Mouse (Mus musculus) brain, embryonic 18.5 days (tissue): ENCODE measurements at regions not wholly inside any gene's neighbourhood (a gene's known extent, or its start where the extent isn't known, plus 50 kb on each side); places are given as distances from the start of the nearest gene placed in this dataset.
"Not testable (repeated sequence)": the region's sequence is repeated elsewhere in the genome, so short reads cannot be mapped to it uniquely, and the experiment has no call there.

Experiments used
- DNase-seq: peaks from one replicate; pipeline ENCODE4 v3.0.0-alpha.2; 2012; ENCODE audit warnings: low read depth, low spot score

DNA sequence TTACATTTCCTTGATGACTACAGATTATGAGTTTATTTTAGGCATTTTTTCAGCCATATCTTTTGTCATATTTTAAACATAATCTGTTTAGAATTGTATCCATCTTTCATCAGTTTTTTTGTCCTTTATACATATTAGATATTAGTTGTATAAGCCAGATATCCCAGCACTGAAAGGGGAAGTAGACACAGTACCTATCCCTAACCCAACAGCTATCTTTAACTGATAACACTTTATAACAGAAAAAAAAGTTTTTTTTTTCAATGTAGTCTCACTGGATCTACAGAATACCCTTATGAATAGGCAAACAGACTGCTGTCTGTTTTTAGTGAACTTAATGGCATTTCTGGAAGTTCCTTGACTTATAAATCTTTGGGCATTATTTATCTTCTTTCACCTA lies 1152.1 kb upstream of the Fam98a start:
- DNase-seq, result no peak

DNA sequence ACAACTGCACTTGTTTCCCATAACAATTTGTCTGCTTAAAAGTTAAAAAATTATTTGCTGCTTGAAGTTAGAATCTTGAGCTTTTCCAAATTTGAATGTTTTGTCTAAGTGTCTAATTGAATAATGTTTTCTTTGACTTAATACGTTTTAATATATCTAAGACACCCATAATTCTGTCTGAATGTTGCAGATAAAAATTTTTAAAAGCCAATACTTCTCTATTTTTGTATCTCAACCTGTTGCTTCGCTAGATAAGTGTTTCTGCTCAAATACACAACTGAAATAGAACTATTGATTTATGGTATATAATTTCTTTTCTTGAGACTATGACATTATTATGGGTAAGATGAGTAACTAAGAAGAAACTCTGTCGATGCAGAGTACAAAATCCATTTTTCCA lies 1144.5 kb upstream of the Fam98a start:
- no peak for DNase-seq

DNA sequence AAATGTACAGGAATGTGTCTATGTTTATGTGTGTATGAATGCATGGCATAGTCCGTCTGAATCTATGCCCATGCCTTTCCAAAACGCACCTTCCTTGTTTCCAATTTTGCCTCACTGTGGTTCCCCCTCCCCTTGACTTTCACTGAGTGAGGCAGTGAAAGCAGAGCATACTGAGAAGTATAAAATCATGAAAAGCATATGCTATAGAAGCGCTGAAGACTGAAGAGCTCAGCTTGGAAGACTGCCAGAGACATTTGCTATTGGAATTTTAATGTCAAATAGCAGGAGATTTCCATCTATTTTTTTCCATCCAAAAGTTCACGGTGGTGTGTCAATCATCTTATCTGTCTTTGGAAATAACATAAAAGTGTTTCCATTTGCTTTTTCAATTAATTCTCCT lies 1106.3 kb upstream of the Fam98a start:
- peak; percentile 47 for DNase-seq

DNA sequence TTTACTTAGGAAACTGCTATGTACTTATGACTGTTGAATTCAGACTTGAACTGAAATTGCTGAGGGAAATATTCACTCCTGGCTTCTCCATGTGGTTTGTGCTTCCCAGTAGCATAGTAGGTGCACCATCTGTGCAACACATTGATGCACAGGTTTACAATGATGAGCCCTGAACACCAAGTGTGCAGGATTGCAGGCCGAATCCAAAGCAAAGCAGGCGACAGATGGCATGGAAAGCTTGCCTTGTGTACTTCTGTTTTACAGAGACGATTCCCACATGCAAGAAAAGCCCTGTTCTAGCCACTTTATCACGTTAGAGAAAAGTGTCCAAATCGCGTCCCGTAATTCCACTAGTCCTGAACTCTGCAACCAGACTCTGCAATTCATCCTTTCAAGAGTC lies 1074.2 kb upstream of the Fam98a start:
- DNase-seq, result no peak

DNA sequence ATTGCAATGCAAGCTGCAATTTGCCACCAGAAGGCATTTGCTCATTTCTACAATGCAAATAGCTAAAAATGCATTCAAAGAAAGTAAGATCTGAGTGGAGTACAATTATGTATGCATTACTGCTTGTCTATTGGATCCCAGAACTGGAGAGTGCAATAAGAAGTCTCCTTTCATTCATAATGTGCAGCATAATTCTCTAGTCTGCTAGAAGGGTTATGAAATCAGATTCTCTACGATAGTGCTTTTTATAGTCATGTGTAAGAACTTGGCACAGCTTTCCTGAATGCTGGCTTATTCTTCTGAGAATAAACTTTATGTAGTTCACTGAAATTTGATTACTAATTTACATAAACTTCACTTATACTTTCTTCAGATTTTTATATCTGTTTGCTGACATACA lies 1053.5 kb upstream of the Fam98a start:
- no peak for DNase-seq

DNA sequence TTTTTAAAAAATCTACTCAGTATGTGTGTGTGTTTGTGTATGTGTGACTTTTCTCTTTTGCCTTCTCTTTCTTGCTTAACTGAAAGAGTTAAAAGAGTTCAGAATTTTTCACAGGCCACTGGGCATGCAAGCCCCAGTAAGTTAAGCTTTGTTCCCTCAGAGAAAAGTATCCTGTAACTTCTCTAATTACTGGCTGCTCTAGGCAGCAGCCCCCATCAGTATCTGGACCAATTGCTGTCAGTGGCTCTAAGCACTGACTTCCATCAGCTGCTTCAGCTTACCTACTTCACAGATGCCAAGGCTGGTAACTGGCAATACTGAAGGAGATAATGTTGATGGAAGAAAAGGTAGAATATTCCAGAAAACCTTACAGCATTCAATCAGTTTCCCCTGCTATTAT lies 1026.6 kb upstream of the Fam98a start:
- DNase-seq, result no peak

DNA sequence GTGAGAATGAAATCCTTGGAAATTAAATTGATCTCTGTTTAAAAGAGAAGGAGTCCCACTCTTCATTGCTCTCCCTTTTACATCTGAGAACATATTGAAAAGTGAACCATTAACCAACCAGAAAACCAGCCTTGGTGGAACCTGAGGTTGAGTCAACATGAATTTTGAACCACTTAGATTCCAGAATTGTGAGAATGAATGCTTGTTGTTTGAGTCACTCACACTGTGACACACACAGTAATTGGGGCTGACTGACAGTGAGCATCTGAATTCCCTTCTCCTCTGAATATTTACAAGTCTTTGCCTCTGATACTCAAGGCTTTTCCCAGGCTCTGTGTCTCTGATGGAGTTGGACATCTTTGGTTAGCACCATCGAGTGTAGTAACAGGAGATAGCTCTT lies 1008.0 kb upstream of the Fam98a start:
- DNase-seq, result no peak

DNA sequence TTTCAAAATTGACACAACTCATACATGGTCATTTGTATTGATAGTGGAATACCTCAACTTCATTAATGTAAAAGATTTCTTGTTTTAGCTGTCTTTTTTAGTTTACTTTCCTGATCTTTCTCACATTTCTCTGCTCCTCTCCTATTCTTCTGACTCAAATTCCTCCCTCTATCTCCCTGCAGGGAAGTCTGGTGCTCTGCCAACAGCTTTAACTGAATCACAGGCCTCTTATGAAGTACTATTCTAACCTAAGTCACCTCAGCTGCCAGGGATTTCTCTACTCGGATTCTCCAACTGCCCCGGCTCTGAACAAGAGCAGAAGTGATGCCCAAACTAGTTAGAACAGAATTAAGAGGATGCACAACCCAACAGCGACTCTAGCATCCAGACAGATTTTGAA lies 993.8 kb upstream of the Fam98a start:
- DNase-seq, result no peak

DNA sequence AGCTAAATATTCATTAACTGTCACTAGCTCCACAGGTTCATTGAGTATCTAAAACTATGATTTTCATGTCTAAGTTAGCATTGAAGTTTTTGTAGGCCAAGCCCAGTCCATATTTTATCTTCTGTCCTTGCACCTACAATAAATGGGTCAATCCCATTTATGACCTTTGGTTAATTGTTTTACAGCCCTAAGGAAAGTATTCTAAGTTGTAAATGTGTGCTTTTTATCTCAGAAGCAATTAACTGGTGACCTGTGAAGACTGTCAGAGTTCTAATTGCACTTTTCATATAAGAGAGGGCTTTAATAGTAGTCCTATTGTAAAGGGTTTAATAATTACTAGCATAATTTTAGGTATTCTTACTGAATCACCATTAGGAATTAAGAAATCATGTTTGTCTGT lies 984.0 kb upstream of the Fam98a start:
- DNase-seq, result no peak

DNA sequence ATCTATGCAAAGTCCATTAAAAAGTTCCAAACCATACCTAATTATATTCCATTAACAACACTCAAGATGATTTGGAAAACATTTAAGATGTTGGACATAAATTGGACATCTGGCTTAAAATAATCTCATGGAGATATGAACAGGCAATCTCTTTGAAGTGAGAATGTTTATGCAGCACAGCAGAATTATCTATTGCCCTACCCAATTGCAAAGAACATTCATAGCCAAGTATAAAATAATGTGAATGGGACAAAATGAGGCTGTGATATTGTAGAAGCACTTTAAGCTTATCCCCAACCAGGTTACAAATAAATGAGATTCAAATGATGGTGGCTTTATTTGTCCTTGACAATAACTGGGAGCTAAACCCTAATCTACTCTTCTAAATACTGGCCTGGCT lies 950.0 kb upstream of the Fam98a start:
- no peak for DNase-seq

DNA sequence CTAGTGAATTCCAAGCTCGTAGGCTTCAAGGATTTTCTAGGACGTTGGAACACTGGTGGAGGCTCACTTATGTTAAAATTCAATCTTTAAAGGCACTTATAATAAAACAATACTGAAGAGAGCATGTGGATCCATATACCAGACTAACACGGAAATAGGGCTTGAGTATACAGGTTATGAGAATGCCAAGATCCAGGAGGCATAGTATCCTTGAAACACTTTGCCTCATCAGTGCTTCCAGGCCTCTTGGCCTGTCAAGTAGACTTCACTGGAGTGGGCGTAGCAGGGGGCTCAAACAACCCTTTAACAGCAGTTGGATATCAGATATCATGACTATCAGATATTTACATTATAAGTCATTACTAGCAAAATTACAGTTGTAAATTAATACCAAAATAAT lies 948.7 kb upstream of the Fam98a start:
- DNase-seq, result no peak

DNA sequence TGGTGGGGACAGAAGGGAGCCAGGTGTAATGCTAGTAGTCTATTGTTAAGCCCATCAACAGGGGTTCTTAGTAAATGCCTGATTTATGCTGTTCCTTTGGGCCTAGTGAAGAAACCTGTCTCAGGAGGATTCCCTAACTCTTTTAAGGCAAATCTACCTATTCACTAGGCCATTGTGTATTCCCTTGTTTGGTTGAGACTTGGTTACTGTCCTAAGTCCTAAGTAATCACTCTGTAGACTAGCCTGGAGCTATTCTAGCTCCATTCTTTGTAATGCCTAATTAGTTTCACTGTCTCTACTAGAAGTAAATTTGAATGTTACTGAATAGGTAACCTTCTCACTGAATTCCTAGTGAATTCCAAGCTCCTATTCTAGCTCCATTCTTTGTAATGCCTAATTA lies 948.2 kb upstream of the Fam98a start:
- not testable (repeated sequence) for DNase-seq

DNA sequence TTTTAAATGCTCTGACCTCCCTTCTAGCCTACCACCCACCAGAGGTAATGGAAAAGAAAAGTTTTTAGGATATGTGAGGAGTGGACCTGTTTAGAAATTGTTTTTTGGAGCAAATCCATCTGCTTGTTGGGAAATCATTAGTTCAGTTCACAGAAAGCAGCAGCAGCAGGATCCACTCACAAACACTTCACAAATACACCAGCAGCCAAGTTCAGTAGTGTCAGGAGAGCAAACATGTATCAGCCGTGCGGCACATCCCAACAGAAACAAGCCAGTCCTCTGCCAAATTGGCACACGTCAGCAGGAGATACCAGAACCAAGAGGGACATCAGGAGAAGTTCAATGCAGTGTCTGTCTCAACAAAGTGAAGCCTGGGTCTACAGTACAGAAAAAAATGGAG lies 935.6 kb upstream of the Fam98a start:
- DNase-seq, result no peak

DNA sequence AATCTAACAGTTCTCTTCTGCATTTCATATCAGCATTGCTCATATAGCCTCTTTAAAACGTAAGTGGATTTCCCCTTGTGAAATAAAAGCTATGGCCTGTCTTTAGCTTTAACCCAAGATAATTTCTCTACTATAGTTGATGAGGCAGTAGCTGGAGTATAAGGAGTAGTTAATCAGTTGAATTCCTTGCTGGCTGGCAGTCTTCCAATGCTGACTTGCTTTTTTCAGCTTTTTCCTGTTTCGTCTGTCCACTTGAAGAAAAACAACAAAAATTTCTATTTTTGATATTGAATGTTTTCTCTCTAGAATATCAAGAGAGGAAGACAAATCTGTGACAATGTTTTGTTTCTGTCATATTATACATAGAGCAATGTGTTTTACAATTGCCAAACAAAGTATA lies 932.4 kb upstream of the Fam98a start:
- no peak for DNase-seq

DNA sequence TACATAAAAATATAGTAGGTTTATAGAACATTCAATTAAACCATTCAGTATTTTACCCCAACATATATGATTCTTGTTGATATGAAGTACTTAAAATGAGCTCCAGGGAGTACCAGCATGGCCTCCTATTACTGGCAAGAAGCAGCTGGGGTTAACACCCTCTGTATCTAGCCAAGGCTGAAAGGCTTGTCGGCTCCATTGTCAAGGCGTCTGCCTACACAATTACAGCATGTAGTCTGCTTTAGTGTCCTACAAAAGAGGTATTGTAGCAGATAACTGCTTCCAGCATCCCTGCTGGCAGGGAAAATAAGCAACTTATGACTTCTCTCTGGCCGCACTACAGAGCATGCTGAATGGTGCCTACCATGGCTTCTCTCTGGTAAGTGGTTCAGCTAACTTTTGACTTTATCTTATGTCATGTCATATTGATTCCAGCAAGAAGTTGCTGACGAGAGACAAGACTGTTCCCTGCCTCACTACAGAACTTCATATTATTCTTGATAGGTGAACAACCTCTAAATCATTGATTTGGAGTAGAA lies 899.6 kb upstream of the Fam98a start:
- peak; percentile 10 for DNase-seq
